Mouse (Mus musculus): ENCODE results near the gene Dapk1.

DNA sequence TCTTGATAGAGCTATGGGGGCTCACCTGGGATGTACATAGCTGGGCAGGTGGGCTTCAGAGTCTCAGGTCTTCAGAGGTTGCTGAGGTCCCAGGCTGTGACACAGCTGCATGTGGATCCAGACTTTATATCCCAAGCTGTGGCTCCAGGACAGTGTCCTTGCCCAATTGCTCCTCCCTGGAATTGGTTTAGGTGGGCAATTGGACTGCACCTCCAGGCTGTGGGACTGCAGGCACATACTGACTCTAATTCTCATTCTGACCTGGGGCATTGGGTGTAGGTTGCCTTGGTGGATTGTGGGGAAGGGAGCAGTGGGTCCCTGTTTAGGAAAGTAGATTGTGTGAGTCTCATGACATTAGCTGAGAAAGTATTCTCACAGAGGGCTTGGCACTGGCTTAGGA, 184.5 kb downstream of the Dapk1 start, which contains the start of gene BC051665:
- TF ChIP-seq GATA1 (IDR thresholded peaks at IDR 0.05; ENCODE audit: borderline replicate concordance, low read length) (no peak), FLI1 (IDR thresholded peaks at IDR 0.05; ENCODE audit: low read length) (no peak)
